Mouse (Mus musculus): ENCODE measurements around the gene Wwp2.

Gene Wwp2

GRCm38 (mm10) chr8:107430821-107431220 is 5.3 kb upstream of the Wwp2 start:
- DNase-seq (ENCODE audit: low spot score in 2 of 2), result no peak

DNA sequence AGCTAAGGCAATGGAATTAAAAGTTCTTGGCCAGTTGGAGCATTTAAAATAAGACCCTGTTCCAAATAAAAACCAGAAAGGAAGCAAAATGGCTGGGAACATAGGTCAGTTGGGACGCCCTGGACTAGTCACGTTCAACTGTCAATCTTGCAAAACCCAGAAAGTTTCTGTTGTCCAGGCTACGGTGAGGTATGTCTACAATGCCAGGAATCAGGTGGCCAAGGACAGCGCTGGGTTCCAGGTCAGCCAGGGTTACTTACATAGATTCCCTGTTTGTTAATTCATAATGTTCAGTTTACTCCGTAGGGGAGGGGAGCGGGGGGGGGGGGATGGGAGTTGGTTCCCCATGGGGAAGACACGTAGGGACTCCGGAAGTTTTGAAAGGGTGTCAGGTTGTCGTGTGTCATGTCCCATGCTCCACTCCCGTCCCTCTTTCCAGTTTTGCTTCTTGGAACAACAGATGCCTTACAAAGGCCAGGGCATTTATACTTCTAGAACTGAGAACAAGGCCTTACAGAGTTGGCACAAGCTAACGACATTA is 674 bp upstream of the Wwp2 start:
- DNase-seq (ENCODE audit: low spot score in 2 of 2), result no peak

GRCm38 (mm10) chr8:107436841-107437421 is 766 bp downstream of the Wwp2 start:
- DNase-seq (ENCODE audit: low spot score in 2 of 2), result no peak

- DNase-seq (ENCODE audit: low spot score in 2 of 2), result no peak
Observed at GRCm38 (mm10) chr8:107437711-107438110, 1.5 kb downstream of the Wwp2 start.

- DNase-seq (ENCODE audit: low spot score in 2 of 2), result no peak
Observed at GRCm38 (mm10) chr8:107439880-107440625, 3.9 kb downstream of the Wwp2 start.

DNA sequence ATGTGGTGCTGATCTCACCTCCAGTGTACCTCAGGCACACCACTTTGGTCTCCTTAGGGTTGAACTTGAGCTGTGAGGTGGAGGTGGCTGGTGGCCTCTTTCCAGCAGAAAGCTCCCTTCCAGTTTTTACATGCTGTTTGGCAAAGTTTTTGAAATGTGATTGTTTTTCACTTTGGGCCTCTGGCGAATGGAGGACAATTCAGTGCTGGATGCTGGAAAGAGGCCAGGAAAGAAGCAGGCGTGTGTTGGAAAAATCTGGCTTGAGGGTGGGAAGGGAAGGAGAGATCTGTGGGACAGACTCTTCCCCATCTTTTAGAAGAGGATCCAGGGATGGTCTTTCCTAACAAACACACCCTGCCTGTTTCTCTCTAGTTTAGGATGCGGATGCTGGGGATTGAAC is 8.5 kb downstream of the Wwp2 start:
- no peak for DNase-seq (ENCODE audit: low spot score in 2 of 2)

DNA sequence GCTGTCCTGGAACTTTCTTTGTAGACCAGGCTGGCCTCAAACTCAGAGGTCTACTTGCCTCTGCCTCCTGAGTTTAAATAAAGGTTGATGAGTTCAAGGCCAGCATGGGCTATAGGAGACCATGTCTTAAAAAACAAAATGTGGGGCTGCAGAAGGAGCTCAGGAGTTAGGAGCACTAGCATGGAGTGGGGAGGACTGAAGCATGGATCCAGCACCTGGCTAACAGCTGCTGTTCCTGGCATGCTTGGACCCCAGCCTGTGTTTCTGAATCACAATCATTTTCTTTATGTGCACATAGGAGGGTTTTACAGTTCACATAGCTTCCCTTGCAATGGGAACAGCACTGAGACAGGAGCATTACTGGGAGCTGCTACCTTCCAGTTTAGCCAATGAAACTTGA is 11.5 kb downstream of the Wwp2 start:
- no peak for DNase-seq (ENCODE audit: low spot score in 2 of 2)

- no peak for DNase-seq (ENCODE audit: low spot score in 2 of 2)
Observed at GRCm38 (mm10) chr8:107448382-107448889, 12.3 kb downstream of the Wwp2 start.

DNA sequence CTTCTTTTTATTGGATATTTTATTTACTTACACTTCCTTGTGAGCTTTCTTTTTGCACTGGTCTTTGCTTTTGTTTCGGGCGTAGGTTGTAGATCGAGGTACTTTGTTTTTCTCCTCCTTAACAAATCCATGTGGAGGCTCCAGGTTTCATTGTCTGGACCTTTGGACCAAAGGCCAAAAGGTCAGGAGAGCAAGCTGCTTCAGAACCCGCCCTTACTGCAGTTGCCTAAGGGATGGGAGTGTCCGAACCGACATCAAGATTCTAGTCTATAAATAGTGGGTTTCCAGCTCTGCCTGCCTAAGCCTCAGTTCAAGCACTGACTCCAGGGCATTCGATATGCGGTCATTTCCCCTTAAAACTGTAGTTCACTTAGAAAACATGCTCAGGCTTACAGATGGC is 13.0 kb downstream of the Wwp2 start:
- DNase-seq (ENCODE audit: low spot score in 2 of 2), result no peak

- no peak for DNase-seq (ENCODE audit: low spot score in 2 of 2)
Observed at GRCm38 (mm10) chr8:107449655-107450054, 13.5 kb downstream of the Wwp2 start.

GRCm38 (mm10) chr8:107451414-107452066 is 15.4 kb downstream of the Wwp2 start:
- no peak for DNase-seq (ENCODE audit: low spot score in 2 of 2)

DNA sequence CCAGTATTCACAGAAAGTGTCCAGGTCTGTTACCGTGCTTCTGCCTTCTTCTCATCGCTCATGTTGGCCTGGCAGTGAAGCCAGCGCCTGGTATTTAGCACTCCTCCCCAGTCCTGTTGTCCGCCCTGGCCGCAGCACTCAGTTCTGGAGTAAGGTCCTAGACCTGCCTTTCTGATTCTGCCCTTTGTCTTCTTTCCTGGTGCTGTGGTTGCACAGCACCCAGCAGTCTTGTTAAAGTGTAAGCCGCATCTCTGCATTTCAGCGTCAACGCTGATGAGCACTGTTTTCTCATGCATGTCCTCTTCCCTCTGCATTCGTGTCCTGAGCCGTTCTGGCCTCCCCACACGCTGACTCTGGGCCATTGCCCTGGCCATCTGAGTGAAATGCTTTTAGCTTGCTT is 17.2 kb downstream of the Wwp2 start:
- no peak for DNase-seq (ENCODE audit: low spot score in 2 of 2)

- DNase-seq (ENCODE audit: low spot score in 2 of 2), result no peak
Observed at GRCm38 (mm10) chr8:107455268-107455667, 19.1 kb downstream of the Wwp2 start.

- no peak for DNase-seq (ENCODE audit: low spot score in 2 of 2)
Observed at GRCm38 (mm10) chr8:107457725-107458124, 21.6 kb downstream of the Wwp2 start.

GRCm38 (mm10) chr8:107458281-107458680 is 22.1 kb downstream of the Wwp2 start:
- DNase-seq (ENCODE audit: low spot score in 2 of 2), result no peak

GRCm38 (mm10) chr8:107462423-107462822 is 26.3 kb downstream of the Wwp2 start:
- no peak for DNase-seq (ENCODE audit: low spot score in 2 of 2)

DNA sequence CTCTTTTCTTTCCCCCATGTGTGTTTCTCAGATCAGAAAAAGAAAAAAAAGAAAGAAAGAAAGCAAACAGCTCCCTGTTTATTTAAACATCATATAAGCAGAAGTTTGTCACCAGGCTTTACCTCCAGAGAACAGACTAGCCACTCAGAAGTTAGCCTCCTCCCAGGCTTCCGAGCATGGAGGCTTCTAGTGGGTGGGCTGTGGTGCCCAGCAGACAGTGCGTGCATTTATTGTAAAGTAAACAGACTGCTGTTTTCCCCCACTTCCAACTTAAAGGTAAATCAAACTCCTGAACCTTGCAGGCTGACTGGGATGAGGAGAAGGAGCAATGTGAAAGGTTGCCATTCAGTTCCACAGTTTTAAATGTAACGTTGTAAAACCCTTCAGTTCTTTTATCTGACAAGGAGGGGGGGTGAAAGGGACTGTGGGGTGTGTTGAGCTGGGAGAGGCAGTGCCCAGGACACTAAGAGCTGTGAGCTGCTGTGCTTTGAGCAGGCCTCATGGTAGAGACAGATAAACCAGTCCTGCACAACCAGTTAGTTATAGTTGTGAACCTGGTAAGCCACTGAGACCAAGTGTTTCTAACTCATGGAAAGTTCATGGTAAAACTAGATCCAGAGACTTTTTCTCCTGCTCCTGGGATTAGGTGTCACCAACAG is 29.3 kb downstream of the Wwp2 start:
- no peak for DNase-seq (ENCODE audit: low spot score in 2 of 2)

DNA sequence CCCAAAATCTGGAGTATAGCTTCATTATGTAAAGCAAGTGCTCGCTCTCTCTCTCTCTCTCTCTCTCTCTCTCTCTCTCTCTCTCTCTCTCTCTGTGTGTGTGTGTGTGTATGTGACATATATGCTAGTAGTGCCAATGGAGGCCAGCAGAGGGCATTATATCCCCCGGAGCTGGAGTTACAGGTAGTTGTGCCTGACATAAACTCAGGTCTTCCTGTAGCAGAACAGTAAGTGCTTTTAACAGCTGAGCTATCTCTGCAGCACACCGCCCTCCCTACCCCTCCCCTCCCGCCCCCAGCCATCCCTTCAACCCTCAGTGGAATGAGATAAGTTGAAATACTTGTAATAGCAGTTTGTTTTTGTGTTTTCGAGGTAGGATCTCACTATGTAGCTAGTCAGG is 30.5 kb downstream of the Wwp2 start:
- no peak for DNase-seq (ENCODE audit: low spot score in 2 of 2)

DNA sequence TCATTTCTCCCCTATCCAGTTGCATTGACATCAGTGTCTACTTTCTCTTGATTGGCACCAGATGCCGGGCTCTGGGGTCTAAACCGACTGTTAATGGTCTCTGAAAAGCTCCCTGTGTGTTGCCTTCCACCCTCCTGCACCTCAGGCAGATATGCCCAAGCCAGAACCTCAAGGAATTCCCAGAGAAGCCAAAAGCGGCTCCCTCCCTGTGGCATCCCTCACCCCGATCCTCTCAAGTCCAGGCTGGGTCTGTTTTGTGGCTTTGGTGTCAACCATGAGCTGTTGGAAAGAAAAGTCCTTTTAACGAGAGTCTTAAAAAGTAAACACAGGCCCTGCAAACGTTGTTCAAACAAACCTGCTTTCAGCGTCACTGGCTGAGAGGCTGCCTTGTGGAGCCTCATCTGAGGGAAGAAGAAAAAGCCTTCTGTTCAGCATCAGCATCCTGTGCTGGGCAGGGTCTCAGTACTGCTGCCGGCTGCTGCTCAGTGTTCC is 32.7 kb downstream of the Wwp2 start:
- DNase-seq (ENCODE audit: low spot score in 2 of 2), result no peak

GRCm38 (mm10) chr8:107470302-107470701 is 34.1 kb downstream of the Wwp2 start:
- DNase-seq (ENCODE audit: low spot score in 2 of 2), result no peak

GRCm38 (mm10) chr8:107472403-107473100 is 36.4 kb downstream of the Wwp2 start:
- DNase-seq (ENCODE audit: low spot score in 2 of 2), result no peak
